Mouse (Mus musculus): Measurements from ENCODE around the gene Ube2j2. TPM values are rescaled to one million over a fixed set of nuclear protein-coding genes. Genes with fewer than 3 reads are reported as not detected.

The Ube2j2 gene
- polyA plus RNA-seq, 1 experiment from 2014 or later, result 109 TPM

- no peak overlapping the region for H3K9ac ChIP-seq
- H3K4me2 ChIP-seq (replicated peaks), result no peak overlapping the region
- H3K27me3 ChIP-seq, result no peaks in the 10 kb centered on the region
- no peak overlapping the region for H3K27ac ChIP-seq (replicated peaks)
- WGBS, result 78% methylated on average over 9 of the region's 9 CpGs
- no peak for ATAC-seq (ENCODE audit: insufficient number of reproducible peaks, low FRiP score, low TSS enrichment, low read depth)
- no peaks in the 10 kb centered on the region for H3K4me1 ChIP-seq
- H3K4me3 ChIP-seq (replicated peaks), result no peak overlapping the region
- H3K36me3 ChIP-seq, result peaks cover 58% of the 10 kb centered on the region
- no peaks in the 10 kb centered on the region for H3K9me3 ChIP-seq (replicated peaks)
Measured at GRCm38 (mm10) chr4:155906125-155906524, 37.5 kb upstream of the Ube2j2 start.

GRCm38 (mm10) chr4:155907003-155907402, 36.6 kb upstream of the Ube2j2 start:
- 80% methylated on average over 11 of the region's 11 CpGs for WGBS
- ATAC-seq (ENCODE audit: insufficient number of reproducible peaks, low FRiP score, low TSS enrichment, low read depth), result no peak
- no peaks in the 10 kb centered on the region for H3K27me3 ChIP-seq

GRCm38 (mm10) chr4:155908281-155908680, 35.4 kb upstream of the Ube2j2 start:
- no peaks in the 10 kb centered on the region for H3K4me1 ChIP-seq
- WGBS, result 74% methylated on average over 7 of the region's 7 CpGs
- H3K4me2 ChIP-seq (replicated peaks), result no peak overlapping the region
- no peak overlapping the region for H3K27ac ChIP-seq (replicated peaks)
- H3K36me3 ChIP-seq, result peaks cover 37% of the 10 kb centered on the region
- no peak overlapping the region for H3K9ac ChIP-seq
- no peak overlapping the region for H3K4me3 ChIP-seq (replicated peaks)
- ATAC-seq (ENCODE audit: insufficient number of reproducible peaks, low FRiP score, low TSS enrichment, low read depth), result no peak
- no peaks in the 10 kb centered on the region for H3K9me3 ChIP-seq (replicated peaks)
- H3K27me3 ChIP-seq, result no peaks in the 10 kb centered on the region

More at GRCm38 (mm10) chr4:155907003-155907402, 36.6 kb upstream of the Ube2j2 start:
- Histone ChIP-seq H3K9me3 (replicated peaks) (no peaks in the 10 kb centered on the region), H3K27ac (replicated peaks) (no peak overlapping the region), H3K4me1 (no peaks in the 10 kb centered on the region), H3K4me2 (replicated peaks) (no peak overlapping the region), H3K36me3 (peaks cover 49% of the 10 kb centered on the region), H3K4me3 (replicated peaks) (no peak overlapping the region), H3K9ac (no peak overlapping the region)

GRCm38 (mm10) chr4:155908751-155909150, 34.9 kb upstream of the Ube2j2 start:
- H3K4me1 ChIP-seq, result no peaks in the 10 kb centered on the region
- no peak overlapping the region for H3K9ac ChIP-seq
- no peaks in the 10 kb centered on the region for H3K9me3 ChIP-seq (replicated peaks)
- H3K4me2 ChIP-seq (replicated peaks), result no peak overlapping the region
- no peaks in the 10 kb centered on the region for H3K27me3 ChIP-seq
- no peak for ATAC-seq (ENCODE audit: insufficient number of reproducible peaks, low FRiP score, low TSS enrichment, low read depth)
- H3K36me3 ChIP-seq, result peaks cover 32% of the 10 kb centered on the region
- 89% methylated on average over 4 of the region's 4 CpGs for WGBS
- no peak overlapping the region for H3K27ac ChIP-seq (replicated peaks)
- no peak overlapping the region for H3K4me3 ChIP-seq (replicated peaks)

- 59% methylated on average over 1 of the region's 1 CpGs for WGBS
- Histone ChIP-seq H3K9me3 (replicated peaks) (no peaks in the 10 kb centered on the region), H3K4me2 (replicated peaks) (no peak overlapping the region), H3K27me3 (0 out of 2 replicates have a peak, but pooled peaks cover 5% of the 10 kb centered on the region), H3K4me3 (replicated peaks) (no peak overlapping the region), H3K36me3 (no peaks in the 10 kb centered on the region), H3K4me1 (no peaks in the 10 kb centered on the region), H3K27ac (replicated peaks) (no peak overlapping the region), H3K9ac (no peak overlapping the region)
- no peak for ATAC-seq (ENCODE audit: insufficient number of reproducible peaks, low FRiP score, low TSS enrichment, low read depth)
Measured at GRCm38 (mm10) chr4:155932031-155932430, 11.6 kb upstream of the Ube2j2 start.

GRCm38 (mm10) chr4:155943049-155943452, 580 bp upstream of the Ube2j2 start:
- peak overlapping the region; percentile 85 for H3K27ac ChIP-seq (replicated peaks)
- H3K4me3 ChIP-seq (replicated peaks), result peak overlapping the region; percentile 96
- 0% methylated on average over 17 of the region's 17 CpGs for WGBS
- peaks cover 16% of the 10 kb centered on the region for H3K4me1 ChIP-seq
- H3K27me3 ChIP-seq, result no peaks in the 10 kb centered on the region
- H3K4me2 ChIP-seq (replicated peaks), result peak overlapping the region; percentile 89
- peak overlapping the region; percentile 86 for H3K9ac ChIP-seq
- H3K9me3 ChIP-seq (replicated peaks), result no peaks in the 10 kb centered on the region
- H3K36me3 ChIP-seq, result peaks cover 18% of the 10 kb centered on the region
- peak; percentile 28 for ATAC-seq (ENCODE audit: insufficient number of reproducible peaks, low FRiP score, low TSS enrichment, low read depth)

- H3K4me2 ChIP-seq (replicated peaks), result peak overlapping the region; percentile 86
- H3K36me3 ChIP-seq, result peaks cover 30% of the 10 kb centered on the region
- H3K27me3 ChIP-seq, result no peaks in the 10 kb centered on the region
- under 1% methylated on average over 17 of the region's 17 CpGs for WGBS
- H3K4me3 ChIP-seq (replicated peaks), result peak overlapping the region; percentile 96
- ATAC-seq (ENCODE audit: insufficient number of reproducible peaks, low FRiP score, low TSS enrichment, low read depth), result no peak
- peaks cover 16% of the 10 kb centered on the region for H3K4me1 ChIP-seq
- peak overlapping the region; percentile 76; the same call in 1 of the 2 replicates for H3K27ac ChIP-seq (replicated peaks)
- peak overlapping the region; percentile 86 for H3K9ac ChIP-seq
- no peaks in the 10 kb centered on the region for H3K9me3 ChIP-seq (replicated peaks)
Measured at GRCm38 (mm10) chr4:155944271-155944670, 640 bp downstream of the Ube2j2 start.

- no peak for ATAC-seq (ENCODE audit: insufficient number of reproducible peaks, low FRiP score, low TSS enrichment, low read depth)
- Histone ChIP-seq H3K9me3 (replicated peaks) (no peaks in the 10 kb centered on the region), H3K27me3 (no peaks in the 10 kb centered on the region), H3K4me3 (replicated peaks) (no peak overlapping the region), H3K36me3 (peaks cover 56% of the 10 kb centered on the region), H3K4me2 (replicated peaks) (no peak overlapping the region), H3K9ac (no peak overlapping the region), H3K27ac (replicated peaks) (no peak overlapping the region), H3K4me1 (peaks cover 16% of the 10 kb centered on the region)
Measured at GRCm38 (mm10) chr4:155947094-155947493, 3.5 kb downstream of the Ube2j2 start.

- no peak for ATAC-seq (ENCODE audit: insufficient number of reproducible peaks, low FRiP score, low TSS enrichment, low read depth)
- Histone ChIP-seq H3K4me1 (no peaks in the 10 kb centered on the region), H3K4me3 (replicated peaks) (no peak overlapping the region), H3K27ac (replicated peaks) (no peak overlapping the region), H3K9ac (no peak overlapping the region), H3K27me3 (no peaks in the 10 kb centered on the region), H3K36me3 (peaks cover 70% of the 10 kb centered on the region), H3K4me2 (replicated peaks) (no peak overlapping the region), H3K9me3 (replicated peaks) (no peaks in the 10 kb centered on the region)
- WGBS, result 94% methylated on average over 6 of the region's 6 CpGs
Measured at GRCm38 (mm10) chr4:155955491-155955890, 11.9 kb downstream of the Ube2j2 start.

- 3% methylated on average over 5 of the region's 5 CpGs for WGBS
- peaks cover 38% of the 10 kb centered on the region for H3K36me3 ChIP-seq
- no peak for ATAC-seq (ENCODE audit: insufficient number of reproducible peaks, low FRiP score, low TSS enrichment, low read depth)
Measured at GRCm38 (mm10) chr4:155959275-155959674, 15.6 kb downstream of the Ube2j2 start.

GRCm38 (mm10) chr4:155962167-155962971, 18.7 kb downstream of the Ube2j2 start, which contains the start of gene C1qtnf12:
C1qtnf12 (plus strand) TSS chr4:155962318.
- Histone ChIP-seq H3K27me3 (no peaks in the 10 kb centered on the region), H3K4me2 (replicated peaks) (peak within 1 kb of the TSS; percentile 91), H3K27ac (replicated peaks) (peak within 1 kb of the TSS; percentile 85), H3K4me1 (peaks cover 24% of the 10 kb centered on the region), H3K36me3 (peaks cover 42% of the 10 kb centered on the region), H3K9ac (peak within 1 kb of the TSS; percentile 57), H3K4me3 (replicated peaks) (peak within 1 kb of the TSS; percentile 67), H3K9me3 (replicated peaks) (no peaks in the 10 kb centered on the region)
- WGBS, result under 1% methylated on average over 42 of the region's 42 CpGs
- peak; percentile 73; the same call in 1 of the 2 replicates for ATAC-seq (ENCODE audit: insufficient number of reproducible peaks, low FRiP score, low TSS enrichment, low read depth)

More at GRCm38 (mm10) chr4:155959275-155959674, 15.6 kb downstream of the Ube2j2 start:
- no peak overlapping the region for H3K4me2 ChIP-seq (replicated peaks)
- no peaks in the 10 kb centered on the region for H3K27me3 ChIP-seq
- H3K4me1 ChIP-seq, result peaks cover 24% of the 10 kb centered on the region
- H3K27ac ChIP-seq (replicated peaks), result no peak overlapping the region
- H3K9ac ChIP-seq, result no peak overlapping the region
- no peaks in the 10 kb centered on the region for H3K9me3 ChIP-seq (replicated peaks)
- no peak overlapping the region for H3K4me3 ChIP-seq (replicated peaks)
